Mouse (Mus musculus) midbrain, postnatal 0 days (tissue): ENCODE results near the gene Supt5. TPM values are rescaled to one million over a fixed set of nuclear protein-coding genes. Genes with fewer than 3 reads are reported as not detected.

ENCODE experiments used
- ATAC-seq: fragments of 200-750 bp; cut with Nextera tagmentation; 2 replicates; pipeline ENCODE4 v1.8.0; 2017; ENCODE audit warnings: moderate number of reproducible peaks, mild to moderate bottlenecking, moderate TSS enrichment, moderate library complexity; ENCODE audit not compliant: low FRiP score
- DNase-seq: peaks from one replicate; pipeline ENCODE4 v3.0.0-alpha.2; 2015; ENCODE audit warnings: low spot score
- H3K27ac ChIP-seq: fragments of 300-500 bp; sonication (generic); 2 replicates; pipeline ENCODE4 v1.5.1; 2014; ENCODE audit warnings: low read depth, mild to moderate bottlenecking, low read length, mixed read lengths
- H3K27me3 ChIP-seq: fragments of 300-500 bp; sonication (generic); 2 replicates; pipeline ENCODE4 v1.6.1; 2014; ENCODE audit warnings: low read length, control low read depth, mixed read lengths; ENCODE audit not compliant: insufficient read depth
- H3K36me3 ChIP-seq: fragments of 300-500 bp; sonication (generic); 2 replicates; pipeline ENCODE4 v1.6.1; 2014; ENCODE audit warnings: low read length, control low read depth, mixed read lengths; ENCODE audit not compliant: insufficient read depth
- H3K4me1 ChIP-seq: fragments of 300-500 bp; sonication (generic); 2 replicates; pipeline ENCODE4 v1.6.1; 2014; ENCODE audit warnings: mild to moderate bottlenecking, control low read depth, antibody characterized with exemption, low read length, mixed read lengths; ENCODE audit not compliant: insufficient read depth
- H3K4me2 ChIP-seq: fragments of 300-500 bp; sonication (generic); 2 replicates; pipeline ENCODE4 v1.6.1; 2014; ENCODE audit warnings: low read depth, mild to moderate bottlenecking, low read length, mixed read lengths; ENCODE audit not compliant: poor library complexity, severe bottlenecking
- H3K4me3 ChIP-seq: fragments of 300-500 bp; sonication (generic); 2 replicates; pipeline ENCODE4 v1.5.1; 2014; ENCODE audit warnings: low read depth, mild to moderate bottlenecking, low read length, moderate library complexity
- H3K9ac ChIP-seq: fragments of 300-500 bp; sonication (generic); replicated peaks from 2 replicates; pipeline ENCODE4 v1.6.1; 2014; ENCODE audit warnings: mild to moderate bottlenecking, low read length, moderate library complexity, mixed read lengths; ENCODE audit not compliant: poor library complexity, severe bottlenecking
- H3K9me3 ChIP-seq: fragments of 300-500 bp; sonication (generic); 2 replicates; pipeline ENCODE4 v1.6.1; 2016; ENCODE audit warnings: low read length, control low read depth
- CTCF ChIP-seq: IDR thresholded peaks from 2 replicates; pipeline ENCODE4 v1.5.1; 2016; ENCODE audit warnings: antibody characterized with exemption, mild to moderate bottlenecking
- WGBS: fragments of 180-500 bp; shearing (Covaris S2); extraction: QIAGEN DNeasy Blood & Tissue Kit; methylation state at CpG from one replicate; pipeline ENCODE4 v1.1.7; 2014; 5-methylcytosine and 5-hydroxymethylcytosine counted together
- polyA plus RNA-seq: library from polyadenylated mRNA; unstranded; fragments of >200 nt; fragmentation: Nextera tagmentation; extraction: Ambion mirVana; gene quantifications from 2 replicates; pipeline ENCODE4 v1.2.1, GENCODE M21; 2015
- total RNA-seq: library from RNA; depleted of rRNA; stranded (reverse); fragments of >200 nt; gene quantifications from 2 replicates; pipeline ENCODE4 v1.2.3, GENCODE M21; 2014

The Supt5 gene
- total and polyA plus RNA-seq, 2 experiments from 2014 or later = 84.8 to 104 TPM

GRCm38 (mm10) chr7:28351676-28352191, 13.2 kb upstream of the Supt5 start:
- H3K27ac ChIP-seq = no peak overlapping the region
- H3K36me3 ChIP-seq = peaks cover 13% of the 10 kb centered on the region; the same call in 1 of the 2 replicates
- DNase-seq (no peak), ATAC-seq (no peak)
- no peaks in the 10 kb centered on the region for H3K27me3 ChIP-seq
- no peaks in the 10 kb centered on the region for H3K9me3 ChIP-seq
- H3K4me3 ChIP-seq = peak overlapping the region; percentile 85
- peak overlapping the region; percentile 84 for H3K4me2 ChIP-seq
- no peak for TF ChIP-seq CTCF
- WGBS = 41% methylated on average over 4 of the region's 4 CpGs
- H3K4me1 ChIP-seq = peaks cover 9% of the 10 kb centered on the region; the same call in 1 of the 2 replicates
- H3K9ac ChIP-seq = peak overlapping the region; percentile 97

GRCm38 (mm10) chr7:28350155-28350883, 11.8 kb upstream of the Supt5 start, which contains the start of gene Rps16:
TSS of gene Rps16 (plus strand) at chr7:28350652.
- WGBS = under 1% methylated on average over 49 of the region's 50 CpGs
- peak within 1 kb of the TSS; percentile 97 for H3K9ac ChIP-seq

GRCm38 (mm10) chr7:28348601-28349000, 10.1 kb upstream of the Supt5 start:
- Histone ChIP-seq H3K9ac (no peak overlapping the region), H3K4me1 (peaks cover 9% of the 10 kb centered on the region; the same call in 1 of the 2 replicates), H3K27ac (no peak overlapping the region), H3K27me3 (no peaks in the 10 kb centered on the region), H3K9me3 (no peaks in the 10 kb centered on the region), H3K4me2 (no peak overlapping the region), H3K36me3 (peaks cover 5% of the 10 kb centered on the region; the same call in 1 of the 2 replicates), H3K4me3 (no peak overlapping the region)
- ATAC-seq (no peak), DNase-seq (peak; percentile 47)
- TF ChIP-seq CTCF = peak; percentile 55
- 91% methylated on average over 7 of the region's 7 CpGs for WGBS

More at GRCm38 (mm10) chr7:28350155-28350883, 11.8 kb upstream of the Supt5 start, which contains the start of gene Rps16:
- peak within 1 kb of the TSS; percentile 85 for H3K4me3 ChIP-seq
- H3K27ac ChIP-seq = peak within 1 kb of the TSS; percentile 83
- H3K9me3 ChIP-seq = no peaks in the 10 kb centered on the region
- H3K36me3 ChIP-seq = peaks cover 13% of the 10 kb centered on the region; the same call in 1 of the 2 replicates
- no peak for TF ChIP-seq CTCF
- DNase-seq (peak; percentile 99), ATAC-seq (peak; percentile 92)
- H3K4me2 ChIP-seq = peak within 1 kb of the TSS; percentile 84
- H3K27me3 ChIP-seq = no peaks in the 10 kb centered on the region
- H3K4me1 ChIP-seq = peaks cover 9% of the 10 kb centered on the region; the same call in 1 of the 2 replicates

GRCm38 (mm10) chr7:28347746-28348145, 9.2 kb upstream of the Supt5 start:
- no peaks in the 10 kb centered on the region for H3K27me3 ChIP-seq
- no peaks in the 10 kb centered on the region for H3K36me3 ChIP-seq
- H3K4me2 ChIP-seq = no peak overlapping the region
- no peak overlapping the region for H3K4me3 ChIP-seq
- H3K27ac ChIP-seq = no peak overlapping the region
- H3K4me1 ChIP-seq = peaks cover 9% of the 10 kb centered on the region; the same call in 1 of the 2 replicates
- no peak overlapping the region for H3K9ac ChIP-seq
- WGBS = 79% methylated on average over 3 of the region's 3 CpGs
- DNase-seq (no peak), ATAC-seq (no peak)
- no peak for TF ChIP-seq CTCF
- no peaks in the 10 kb centered on the region for H3K9me3 ChIP-seq

GRCm38 (mm10) chr7:28344637-28345036, 6.1 kb upstream of the Supt5 start:
- Histone ChIP-seq H3K4me1 (peaks cover 3% of the 10 kb centered on the region; the same call in 1 of the 2 replicates), H3K36me3 (no peaks in the 10 kb centered on the region), H3K27ac (no peak overlapping the region), H3K9me3 (no peaks in the 10 kb centered on the region), H3K27me3 (no peaks in the 10 kb centered on the region), H3K4me3 (no peak overlapping the region), H3K4me2 (no peak overlapping the region), H3K9ac (no peak overlapping the region)
- WGBS = 4% methylated on average over 4 of the region's 4 CpGs
- peak; percentile 74 for DNase-seq
- TF ChIP-seq CTCF = peak; percentile 93
- ATAC-seq = no peak

GRCm38 (mm10) chr7:28341381-28341780, 2.8 kb upstream of the Supt5 start:
- H3K36me3 ChIP-seq = no peaks in the 10 kb centered on the region
- ATAC-seq = no peak
- 55% methylated on average over 7 of the region's 7 CpGs for WGBS

More at GRCm38 (mm10) chr7:28341381-28341780, 2.8 kb upstream of the Supt5 start:
- no peaks in the 10 kb centered on the region for H3K9me3 ChIP-seq
- no peaks in the 10 kb centered on the region for H3K27me3 ChIP-seq
- H3K4me1 ChIP-seq = 0 out of 2 replicates have a peak, but pooled peaks cover 3% of the 10 kb centered on the region
- H3K27ac ChIP-seq = no peak overlapping the region
- DNase-seq = no peak
- no peak overlapping the region for H3K9ac ChIP-seq
- no peak for TF ChIP-seq CTCF
- H3K4me2 ChIP-seq = no peak overlapping the region
- H3K4me3 ChIP-seq = no peak overlapping the region
